Mouse (Mus musculus) embryo, embryonic 10 days (tissue): ENCODE data around the gene Pgap2.
A peak's percentile ranks its signal among the peaks of the same experiment; 100 is the strongest.

Source experiments
- DNase-seq: peaks from one replicate; pipeline ENCODE4 v3.0.0-alpha.2; 2015; ENCODE audit warnings: low spot score

Pgap2 gene

DNA sequence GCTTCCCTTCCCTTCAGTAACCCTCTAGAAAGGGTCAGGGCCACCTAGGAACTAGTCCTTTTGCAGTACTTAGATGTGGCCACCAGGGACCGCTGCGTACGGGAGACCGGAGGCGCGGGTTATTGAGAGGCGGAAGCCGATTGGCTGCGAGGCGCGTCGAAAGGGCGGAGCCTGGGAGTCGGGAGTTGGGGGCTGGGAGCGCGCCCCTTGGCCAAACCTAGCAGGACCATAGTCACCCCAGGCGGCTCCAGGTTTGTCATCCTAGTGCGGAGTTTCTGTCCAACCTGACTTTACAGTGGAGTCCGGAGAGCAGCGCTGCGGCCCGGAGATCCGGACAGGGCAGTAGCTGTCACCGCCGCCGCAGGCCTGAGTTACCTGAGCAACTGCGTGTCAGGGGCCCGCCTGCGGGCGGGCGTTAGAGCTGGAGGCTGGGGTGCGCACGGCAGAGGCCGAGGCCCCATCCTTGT, 57.1 kb downstream of the Pgap2 start:
- peak; percentile 98 for DNase-seq

DNA sequence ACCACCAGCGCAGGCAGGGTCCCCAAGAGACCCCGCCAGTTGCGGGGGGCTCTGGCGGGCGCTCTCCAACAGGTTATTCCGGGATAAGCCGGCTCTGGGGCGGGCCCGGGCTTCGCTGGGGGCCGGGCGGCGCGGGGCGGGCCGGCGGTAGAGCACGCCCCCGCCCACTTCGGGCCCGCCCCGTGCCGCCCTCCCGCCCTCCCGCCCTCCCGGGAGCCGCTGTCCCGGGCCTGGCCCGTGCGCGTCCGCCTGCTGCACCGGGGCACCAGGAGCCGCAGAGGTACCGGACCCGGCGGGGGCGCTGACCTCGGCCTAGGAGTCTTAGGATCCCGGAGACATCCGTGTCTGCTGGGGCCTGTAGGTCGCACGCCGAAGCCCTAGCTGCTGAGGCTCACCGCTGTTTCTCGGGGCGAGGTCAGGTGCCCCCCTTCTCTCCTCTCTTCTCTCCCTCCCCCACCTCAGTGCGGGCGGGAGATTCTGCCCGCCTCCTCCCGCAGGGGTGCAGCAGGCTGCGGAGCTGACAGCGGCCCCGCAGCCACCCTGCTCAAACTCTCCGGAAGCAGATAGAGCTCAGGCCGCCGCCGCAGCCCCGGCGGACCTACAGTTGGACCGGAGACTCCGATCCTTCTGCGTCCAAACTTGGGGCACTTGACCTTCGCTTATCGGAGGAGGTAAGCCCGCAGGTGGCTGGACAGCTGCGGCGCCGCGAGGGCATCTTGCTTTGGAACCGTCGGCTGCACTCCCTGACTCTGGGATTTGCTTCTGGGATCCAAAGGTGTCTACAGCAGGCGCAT, 57.8 kb downstream of the Pgap2 start, which contains the start of gene Stim1:
Gene Stim1 (plus strand): TSS at position 206 of the 794 bp plus-strand sequence.
- DNase-seq, result peak; percentile 52

DNA sequence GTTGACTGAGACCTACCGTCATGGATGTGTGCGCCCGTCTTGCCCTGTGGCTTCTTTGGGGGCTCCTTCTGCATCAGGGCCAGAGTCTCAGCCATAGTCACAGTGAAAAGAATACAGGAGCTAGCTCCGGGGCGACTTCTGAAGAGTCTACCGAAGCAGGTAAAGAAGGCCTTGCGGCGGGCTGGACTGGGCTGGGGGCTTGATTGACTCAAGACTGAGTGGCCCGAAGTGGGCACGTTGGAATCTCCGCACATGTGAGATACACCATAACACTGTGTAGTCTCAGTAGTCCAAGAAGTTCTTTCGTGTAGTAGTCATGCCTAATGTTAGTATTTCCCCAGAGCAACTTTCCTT, 58.4 kb downstream of the Pgap2 start:
- DNase-seq, result no peak

DNA sequence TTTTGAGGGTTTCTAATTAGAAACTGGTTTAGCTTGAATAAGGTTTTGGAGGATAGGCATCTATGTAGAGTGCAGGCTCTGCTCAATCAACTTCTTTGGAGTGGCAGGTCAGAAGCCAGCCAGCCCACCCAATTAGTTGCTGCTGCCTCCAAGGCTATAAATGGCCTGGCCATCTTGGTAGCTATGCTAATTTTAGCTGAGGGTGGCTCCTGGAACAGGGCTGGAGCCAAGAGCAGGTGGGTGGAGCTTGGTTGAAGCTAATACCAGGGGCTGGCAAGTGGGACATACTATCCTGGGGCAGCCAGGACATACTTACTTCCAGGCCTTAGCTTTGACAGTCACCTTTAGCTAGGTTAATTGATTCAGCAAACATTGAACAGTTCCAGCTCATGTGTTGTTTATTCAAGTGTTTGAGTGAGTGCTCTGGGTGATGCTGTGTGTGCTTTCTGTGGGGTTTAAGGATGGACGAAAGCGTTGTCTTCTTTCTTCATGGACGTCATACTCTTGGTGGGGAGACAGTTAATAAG, 62.5 kb downstream of the Pgap2 start:
- no peak for DNase-seq

DNA sequence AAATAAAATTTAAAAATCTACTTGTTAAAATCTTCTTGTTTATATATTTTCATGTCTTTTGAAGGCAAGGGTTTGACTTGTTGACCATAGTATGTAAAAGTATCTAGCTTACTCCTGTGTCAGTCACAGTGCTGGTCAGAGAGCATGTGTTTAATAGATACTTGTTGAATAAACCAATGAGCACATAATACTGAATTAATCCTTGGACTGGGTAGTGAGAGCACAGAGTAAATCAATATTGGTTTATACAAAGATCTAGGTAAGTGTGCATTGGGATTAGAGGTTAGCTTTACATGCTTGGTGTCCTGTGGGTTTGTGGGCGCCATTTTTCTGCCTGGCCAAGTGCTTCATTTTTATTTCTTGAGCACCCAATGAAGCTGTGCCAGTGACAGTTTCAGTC, 71.4 kb downstream of the Pgap2 start:
- DNase-seq, result no peak

DNA sequence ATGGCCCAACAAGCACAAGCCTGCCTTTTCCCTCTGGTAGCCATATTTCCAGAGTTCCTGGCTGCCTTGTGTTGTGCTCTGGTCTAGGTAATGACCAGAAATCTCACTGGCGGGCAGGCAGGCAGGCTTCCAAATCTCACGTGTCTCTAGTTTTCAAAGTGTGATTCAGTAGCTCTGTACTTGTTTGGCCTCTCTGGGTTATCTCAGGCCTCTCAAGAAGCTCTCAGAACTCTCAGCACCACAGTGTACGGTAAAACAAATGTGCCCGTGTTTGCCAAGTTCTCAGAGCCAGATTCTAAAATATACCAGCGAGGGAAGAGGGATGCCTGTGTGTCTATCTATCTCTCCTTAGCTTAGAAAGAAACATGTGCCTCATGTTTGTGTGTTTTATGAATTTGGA, 72.3 kb downstream of the Pgap2 start:
- no peak for DNase-seq
